Mouse (Mus musculus) left cerebral cortex, postnatal 25 days (tissue): ENCODE measurements around the gene Wfdc5. TPM values are rescaled to one million over a fixed set of nuclear protein-coding genes. Genes with fewer than 3 reads are reported as not detected.

Experiments
- DNase-seq, 2 experiments: peaks; one replicate each; pipeline ENCODE4 v3.0.0; 2022; ENCODE audit warnings: low spot score in 2 of 2, mixed read lengths in 1 of 2
- intact Hi-C: fragments of 180-260 bp; cut with DNase I; formaldehyde crosslinking; loops from one replicate; pipeline ENCODE4 v1.15.1; 2025
- total RNA-seq, 2 experiments: library from RNA; stranded (reverse); gene quantifications; 2 replicates each; pipeline ENCODE4 v1.2.3; 2021

Gene Wfdc5
- total RNA-seq, 2 experiments from 2014 or later: not detected

DNA sequence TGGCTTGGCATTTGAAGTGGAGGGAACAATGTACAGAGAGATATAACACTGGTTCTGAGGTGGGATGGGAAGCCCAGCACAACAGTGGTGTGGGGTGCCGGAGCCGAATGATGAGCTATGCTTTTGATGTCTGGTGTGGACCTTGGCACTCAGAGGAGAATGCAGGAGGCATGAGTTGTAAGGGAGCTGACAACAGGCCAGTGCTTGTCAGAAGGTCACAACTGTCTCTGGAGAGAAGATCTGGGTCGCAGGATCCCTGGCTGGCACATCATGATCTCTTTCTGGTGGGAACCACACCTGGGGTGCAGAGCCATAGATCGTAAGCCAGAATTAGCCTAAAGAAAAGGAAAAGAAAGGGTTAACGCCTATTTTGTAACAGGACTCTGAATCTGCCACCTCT, 4.7 kb downstream of the Wfdc5 start:
- intact Hi-C loops: no loop called here
- DNase-seq: no peak

DNA sequence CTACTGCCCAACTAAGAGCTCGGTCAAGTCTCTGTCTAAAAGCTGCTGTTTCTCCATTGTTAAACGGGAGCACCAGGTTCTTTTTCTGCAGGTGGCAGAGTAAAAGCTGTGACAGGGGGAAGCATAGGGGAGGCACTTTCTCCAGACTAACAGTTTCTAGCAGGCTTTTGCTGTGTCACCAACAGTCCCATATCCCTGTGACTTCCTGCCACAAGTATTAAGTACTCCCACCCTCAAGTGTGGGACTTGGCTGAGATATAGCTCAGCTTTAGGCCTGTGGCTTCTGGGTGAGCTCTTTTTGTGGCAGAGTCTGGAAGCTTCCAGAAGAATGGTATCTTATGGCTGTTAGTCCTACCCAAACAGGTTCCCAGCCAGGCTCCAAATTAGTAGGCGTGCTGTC, 6.7 kb downstream of the Wfdc5 start:
- no peak for DNase-seq
- intact Hi-C loops: loop anchor here (1.0 kb wide), 2 partner anchors 36 to 39 kb away; no protein-coding TSS in a partner anchor

DNA sequence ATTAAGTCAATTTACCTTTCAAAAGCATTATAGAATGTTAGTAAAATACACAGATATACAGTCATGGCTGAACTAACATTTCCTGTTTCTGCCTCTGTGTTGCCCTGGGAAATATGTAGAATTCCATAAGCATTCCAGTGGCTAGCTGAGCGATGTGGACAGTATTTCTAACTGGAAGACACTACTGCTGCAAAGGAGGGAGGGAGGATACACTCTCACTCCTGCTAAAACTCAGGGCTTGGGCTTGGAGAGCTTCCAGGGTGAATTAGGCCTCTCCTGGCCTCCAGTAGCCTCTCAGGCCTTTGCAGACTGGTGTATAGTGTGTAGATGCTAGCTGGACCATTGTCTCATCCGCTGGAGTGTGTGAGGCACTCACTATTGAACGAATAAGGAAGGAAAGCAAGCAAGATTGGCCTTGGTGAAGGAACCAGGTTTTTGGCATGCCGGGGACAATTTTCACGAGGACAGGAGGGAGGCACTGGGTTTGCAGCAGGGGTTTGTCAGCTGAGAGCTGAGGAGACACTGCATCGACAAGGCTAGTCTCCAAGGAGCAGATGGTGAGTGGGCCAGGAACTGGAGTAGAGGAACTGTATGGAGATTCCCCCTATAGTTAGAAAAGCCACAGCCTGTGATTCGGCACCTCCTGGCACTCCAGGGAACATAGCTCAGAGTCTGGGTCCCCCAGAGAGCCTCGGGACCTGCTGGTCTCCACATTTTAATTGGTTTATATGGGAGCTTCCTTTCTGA, 7.7 kb downstream of the Wfdc5 start:
- peak; percentile 72 to 97 for DNase-seq
- intact Hi-C loops: loop anchor here (1.0 kb wide), 2 partner anchors 37 to 38 kb away; no protein-coding TSS in a partner anchor

DNA sequence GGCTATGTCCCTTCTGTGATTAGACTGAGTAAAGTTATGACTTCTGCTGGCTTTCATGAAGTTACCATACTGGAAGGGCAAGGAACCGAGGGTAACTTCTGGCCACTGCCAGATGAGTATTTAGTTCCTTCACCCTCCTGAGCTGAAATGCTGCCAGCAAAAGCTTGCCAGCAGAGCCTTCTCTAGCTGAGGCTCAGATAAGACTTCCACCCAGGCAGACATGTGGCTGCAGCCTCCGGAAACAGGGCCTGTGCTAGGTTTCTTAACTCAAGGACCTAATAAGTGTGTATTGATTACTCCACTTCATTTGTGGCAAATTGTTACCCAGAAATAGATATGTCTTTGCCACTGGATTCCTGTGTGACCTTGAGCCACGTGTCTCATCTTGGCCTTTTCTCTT, 9.1 kb downstream of the Wfdc5 start:
- DNase-seq: no peak
- intact Hi-C loops: no loop called here

DNA sequence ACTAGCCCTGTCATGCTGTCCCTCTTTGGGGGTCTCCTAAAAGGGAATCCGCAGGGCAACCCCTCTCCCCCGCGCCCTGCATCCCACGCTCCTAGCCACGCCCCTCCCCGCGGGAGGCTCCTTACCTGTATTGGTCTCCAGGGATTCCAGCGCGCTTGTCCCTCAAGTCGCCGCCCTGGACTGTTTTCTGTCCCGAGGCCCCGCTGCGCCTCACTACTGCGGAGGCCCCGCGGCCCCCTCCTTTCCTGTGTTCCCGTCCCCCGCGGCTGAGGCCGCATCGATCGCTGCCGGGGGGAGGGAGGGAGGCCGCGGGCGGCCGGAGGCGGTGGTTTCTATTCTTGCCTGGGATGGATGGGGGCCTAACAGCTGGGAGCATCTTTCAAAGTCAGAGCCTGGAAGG, 11.6 kb downstream of the Wfdc5 start, which contains the start of gene Kcns1:
TSS of gene Kcns1 (minus strand) at position 212 of the 400 bp plus-strand sequence.
- intact Hi-C loops: no loop called here
- peak in 1 of 2 experiments; percentile 37 for DNase-seq

DNA sequence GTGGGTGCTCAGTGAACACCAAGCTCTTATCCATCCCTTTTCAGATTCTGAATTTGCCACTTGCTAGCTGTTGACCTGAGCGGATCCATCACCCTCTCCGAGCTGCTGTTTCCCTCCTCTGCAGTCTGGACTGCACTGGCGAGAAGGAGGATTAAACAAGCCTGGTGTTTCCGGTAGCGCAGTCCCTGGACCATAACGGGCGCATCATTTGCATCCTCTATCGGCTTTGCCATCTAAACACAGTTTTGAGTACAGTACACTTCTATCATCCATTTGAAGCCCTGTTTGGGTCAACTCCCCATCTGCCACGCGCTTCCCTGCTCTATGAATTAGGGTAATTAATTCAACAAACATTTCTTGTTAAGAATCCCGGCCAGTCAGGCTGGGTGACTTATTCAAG, 12.2 kb downstream of the Wfdc5 start:
- intact Hi-C loops: no loop called here

DNA sequence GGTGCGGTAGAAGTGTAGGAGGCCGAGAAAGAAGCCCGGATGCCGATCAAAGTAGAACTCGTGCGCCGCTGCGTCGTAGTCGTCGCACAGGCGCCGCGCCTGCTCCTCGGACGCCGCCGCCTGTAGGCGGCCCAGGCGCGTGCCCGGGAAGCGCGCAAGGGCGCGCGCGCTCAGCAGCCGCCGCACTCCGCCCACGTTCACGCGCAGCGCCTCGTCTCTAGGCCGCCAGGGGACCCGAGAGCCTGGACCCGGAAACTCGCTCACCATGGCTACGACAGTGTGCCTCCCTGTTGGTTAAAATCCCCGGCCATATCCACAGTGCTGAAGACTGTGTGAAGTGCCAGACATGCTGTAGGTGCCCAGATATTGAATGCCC, 14.0 kb downstream of the Wfdc5 start:
- intact Hi-C loops: no loop called here
- DNase-seq: peak; percentile 41

More for the DNA sequence above, 12.2 kb downstream of the Wfdc5 start:
- DNase-seq: peak in 1 of 2 experiments; percentile 40

DNA sequence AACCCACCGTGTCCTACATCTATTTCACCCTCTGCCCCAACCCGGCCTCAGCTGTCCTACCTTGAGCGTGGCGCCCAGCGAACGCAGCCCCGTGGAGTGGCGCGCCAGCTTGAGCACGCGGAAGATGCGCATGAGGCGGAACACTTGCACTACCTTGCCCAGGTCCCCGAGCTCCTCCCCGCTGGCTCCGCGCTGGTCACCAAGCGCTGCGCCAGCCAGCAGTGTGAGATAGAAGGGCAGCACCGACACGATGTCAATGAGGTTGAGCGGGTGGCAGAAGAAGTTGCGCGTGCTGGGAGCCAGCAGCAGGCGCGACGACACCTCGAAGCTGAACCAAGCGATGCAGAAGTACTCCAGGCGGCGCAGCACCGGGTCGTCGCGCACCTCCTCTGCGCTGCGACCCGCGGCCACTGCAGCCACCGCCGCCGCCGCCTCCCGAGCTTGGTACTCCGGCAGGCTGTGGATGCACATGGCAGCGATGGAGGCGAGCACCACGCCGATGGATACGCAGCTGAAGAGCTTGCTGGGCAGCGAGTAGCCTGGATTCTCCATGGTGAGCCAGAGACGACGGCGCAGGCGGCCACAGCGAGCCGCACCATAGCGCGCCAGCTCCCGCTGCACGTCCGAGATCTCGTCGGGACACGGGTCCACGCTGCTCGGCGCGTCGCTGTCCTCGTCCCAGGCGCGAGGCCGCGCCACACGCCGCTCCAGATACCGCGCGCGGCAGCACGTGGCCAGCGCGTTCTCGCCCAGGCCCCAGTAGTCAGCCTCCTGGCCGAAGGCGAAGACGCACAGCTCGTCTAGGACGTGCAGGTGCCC, 14.6 kb downstream of the Wfdc5 start:
- intact Hi-C loops: no loop called here
- no peak for DNase-seq

DNA sequence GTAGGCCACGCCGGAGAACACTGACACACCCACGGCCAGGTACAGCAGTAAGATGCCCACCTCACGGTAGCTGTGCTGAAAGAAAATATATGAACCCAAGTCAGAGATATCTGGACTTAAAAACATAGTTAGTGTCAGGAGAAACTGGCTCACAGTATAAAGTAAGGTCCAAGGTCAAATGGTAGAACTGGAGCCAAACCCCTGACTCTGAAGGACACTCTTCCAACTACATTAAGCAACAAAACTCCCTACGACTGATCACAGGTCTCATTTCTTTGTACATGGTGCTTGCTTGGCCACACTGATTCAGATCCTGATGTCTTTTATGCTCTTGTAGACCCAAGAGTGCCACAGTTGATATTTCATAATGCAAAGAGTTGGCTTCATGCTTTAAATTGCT, 17.6 kb downstream of the Wfdc5 start:
- DNase-seq: no peak

DNA sequence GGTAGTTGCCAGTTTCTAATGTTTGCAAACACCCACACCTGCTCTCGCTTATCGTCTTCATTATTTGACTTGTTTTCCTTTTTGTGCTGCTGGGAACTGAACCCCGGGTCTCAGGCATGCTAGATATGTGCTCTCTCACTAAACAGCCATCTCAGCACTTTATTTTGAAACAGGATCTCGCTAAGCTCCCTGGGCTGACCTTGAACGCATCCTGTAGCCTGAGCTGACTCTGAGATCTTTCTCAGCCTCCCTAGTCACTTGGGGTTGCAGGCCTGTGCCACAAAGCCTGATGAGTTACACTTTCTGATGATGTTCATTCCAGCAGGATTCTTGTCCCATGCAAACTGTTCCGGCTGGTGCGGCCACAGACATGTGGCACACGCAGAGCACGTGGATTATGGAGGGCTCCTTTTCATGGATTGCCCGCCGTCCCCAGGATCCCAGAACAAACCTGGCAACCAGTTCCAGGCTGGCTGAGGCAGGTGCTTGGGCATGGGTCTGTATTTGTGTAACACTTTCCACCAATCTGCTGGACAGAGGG, 21.0 kb downstream of the Wfdc5 start:
- intact Hi-C loops: no loop called here
- DNase-seq: no peak

More for the DNA sequence above, 17.6 kb downstream of the Wfdc5 start:
- intact Hi-C loops: no loop called here

DNA sequence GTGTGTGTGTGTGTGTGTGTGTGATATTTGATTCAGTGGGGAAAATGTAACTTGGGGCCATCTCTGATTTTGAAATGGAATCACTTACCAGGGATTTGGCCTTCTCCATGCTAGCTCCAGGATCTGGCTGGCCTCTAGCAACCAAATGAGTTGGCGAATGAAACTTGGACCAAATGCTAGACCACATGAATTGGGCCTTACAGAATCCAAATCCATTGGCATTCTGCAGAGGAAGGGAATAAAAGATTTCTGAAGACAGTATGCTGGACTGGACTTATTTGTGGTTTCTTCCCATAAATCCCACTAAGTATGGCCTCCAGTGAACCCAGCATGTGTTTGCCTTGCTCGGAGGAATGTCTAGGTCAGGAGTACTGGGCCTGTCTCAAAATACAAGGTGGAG, 23.7 kb downstream of the Wfdc5 start:
- intact Hi-C loops: no loop called here

DNA sequence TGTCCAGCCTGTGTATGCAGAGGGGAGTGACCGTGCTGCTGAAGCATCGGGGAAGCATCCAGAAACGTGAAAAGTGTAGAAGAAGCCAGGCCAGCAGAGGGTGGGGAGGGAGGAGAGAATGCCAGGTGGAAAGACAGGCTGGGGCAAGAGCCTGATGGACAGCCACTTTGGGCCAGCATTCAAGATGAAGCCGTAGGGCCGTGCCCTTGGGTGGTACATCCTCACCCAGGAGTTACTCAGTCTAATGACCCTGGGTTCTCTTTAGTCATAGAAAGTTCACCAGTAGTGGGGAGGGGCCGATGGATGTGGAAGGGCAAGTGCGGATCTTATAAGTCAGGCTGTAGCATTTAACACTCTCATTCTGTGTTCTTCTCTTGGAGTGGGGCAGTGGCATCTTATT, 26.4 kb downstream of the Wfdc5 start:
- no peak for DNase-seq
- intact Hi-C loops: no loop called here

More for the DNA sequence above, 23.7 kb downstream of the Wfdc5 start:
- DNase-seq: no peak

DNA sequence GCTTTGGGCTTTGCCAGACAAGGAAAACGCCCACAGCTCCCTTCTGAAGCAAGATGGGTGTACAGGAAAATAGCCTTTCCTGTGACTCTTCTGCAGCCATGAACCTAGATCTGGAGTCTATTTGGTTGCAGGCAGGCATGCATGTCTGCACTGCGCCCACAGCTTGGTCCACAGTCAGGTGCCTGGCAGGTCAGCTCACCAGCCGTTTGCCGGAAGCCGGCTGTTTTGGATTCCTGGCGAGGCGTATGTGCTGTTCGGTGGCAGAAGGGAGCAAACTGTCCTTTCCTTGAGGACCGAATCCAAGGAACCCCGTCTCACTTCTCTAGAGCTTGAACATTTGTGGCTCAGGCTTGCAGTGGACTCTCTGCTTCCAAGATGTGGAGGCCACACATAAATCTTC, 28.5 kb downstream of the Wfdc5 start:
- DNase-seq: no peak
- intact Hi-C loops: no loop called here

DNA sequence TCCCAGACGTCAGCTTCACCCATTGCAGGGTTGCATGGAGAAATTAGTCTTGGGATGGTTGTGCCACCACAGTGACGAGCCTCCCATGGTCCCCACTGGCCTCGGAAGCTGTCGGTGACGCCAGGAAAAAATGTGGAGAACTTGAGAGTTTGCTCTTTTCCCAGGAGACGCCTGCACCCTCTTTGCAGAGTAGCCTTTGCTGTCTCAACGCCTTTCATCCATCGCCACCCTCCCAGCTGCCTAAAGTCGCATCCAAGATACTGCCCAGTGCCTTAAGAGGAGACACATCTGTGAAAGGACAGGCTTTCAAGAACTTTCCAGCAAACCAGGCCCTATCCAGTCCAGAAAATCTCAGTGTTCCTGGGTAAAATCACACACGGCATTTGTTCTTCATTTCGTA, 30.2 kb downstream of the Wfdc5 start:
- DNase-seq: no peak
- intact Hi-C loops: no loop called here

DNA sequence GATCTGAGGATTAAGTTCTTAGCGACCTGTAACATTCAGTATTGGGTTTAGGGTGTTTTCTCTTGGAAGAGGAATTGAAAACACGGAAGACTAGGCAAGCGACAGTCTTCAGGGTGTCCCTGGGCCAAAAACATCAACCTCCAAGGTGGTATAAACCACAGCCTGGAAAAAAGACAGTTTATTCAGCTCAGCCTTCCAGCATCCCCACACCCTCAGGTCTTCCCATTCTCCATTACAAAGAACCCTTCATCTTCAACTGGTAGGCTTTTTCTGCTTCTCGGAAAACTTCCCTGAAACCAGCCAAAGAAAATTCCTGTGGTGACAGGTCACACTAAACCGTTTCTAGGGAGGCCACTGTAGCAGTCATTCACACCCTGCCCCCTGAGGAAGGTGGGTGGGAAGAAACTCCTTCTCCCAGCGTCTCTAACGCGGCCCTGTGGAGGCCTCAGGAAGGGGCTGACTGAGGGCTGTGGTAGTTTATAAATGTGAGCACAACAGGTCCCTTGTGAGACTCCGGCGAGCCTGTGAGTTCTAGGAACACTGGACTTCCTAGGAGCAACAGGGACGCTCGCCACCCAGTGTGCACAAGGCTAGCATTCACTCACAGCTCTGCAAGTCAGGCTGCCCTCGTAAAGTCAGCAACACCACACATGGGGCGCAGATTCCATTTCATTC, 32.3 kb downstream of the Wfdc5 start:
- intact Hi-C loops: no loop called here
- DNase-seq: no peak

DNA sequence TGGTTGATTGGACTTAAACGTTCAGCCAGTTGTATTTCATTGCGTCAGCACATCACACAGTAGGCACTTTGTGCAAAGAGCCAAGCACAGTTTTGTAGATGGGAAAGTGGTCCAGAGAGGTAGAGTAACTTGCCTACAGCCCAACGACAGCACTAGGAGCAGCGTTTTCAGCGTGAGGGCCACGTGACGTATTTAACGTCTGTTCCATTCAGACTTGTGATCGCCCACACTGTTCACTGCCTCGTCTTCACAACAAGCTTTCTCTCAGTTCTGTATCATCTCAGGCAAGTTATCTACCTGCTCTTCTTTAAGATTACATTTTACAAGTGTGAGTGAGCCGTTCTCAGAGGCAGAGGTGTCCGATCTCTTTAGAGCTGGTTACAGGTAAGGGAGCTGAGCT, 36.0 kb downstream of the Wfdc5 start:
- peak in 1 of 2 experiments; percentile 68 for DNase-seq

DNA sequence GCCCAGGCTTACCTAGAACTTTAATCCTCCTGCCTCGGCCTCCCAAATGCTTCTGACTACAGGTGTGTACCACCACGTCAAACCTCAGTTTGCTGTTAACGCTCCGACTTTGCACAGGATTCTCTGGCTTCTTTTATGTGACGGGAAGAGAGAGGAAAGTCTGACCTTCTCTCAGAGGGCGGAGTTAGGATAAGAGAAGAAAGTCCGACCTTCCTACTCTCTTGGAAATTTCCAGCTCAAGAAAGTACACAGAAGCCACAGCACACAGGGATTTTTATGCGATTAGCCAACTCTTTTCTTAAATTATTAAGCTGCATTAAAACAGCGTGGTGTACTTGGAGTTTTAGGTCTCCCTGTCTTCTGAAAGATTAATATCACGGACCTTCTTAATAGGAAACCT, 38.0 kb downstream of the Wfdc5 start:
- intact Hi-C loops: no loop called here
- DNase-seq: no peak

More for the DNA sequence above, 36.0 kb downstream of the Wfdc5 start:
- intact Hi-C loops: no loop called here

DNA sequence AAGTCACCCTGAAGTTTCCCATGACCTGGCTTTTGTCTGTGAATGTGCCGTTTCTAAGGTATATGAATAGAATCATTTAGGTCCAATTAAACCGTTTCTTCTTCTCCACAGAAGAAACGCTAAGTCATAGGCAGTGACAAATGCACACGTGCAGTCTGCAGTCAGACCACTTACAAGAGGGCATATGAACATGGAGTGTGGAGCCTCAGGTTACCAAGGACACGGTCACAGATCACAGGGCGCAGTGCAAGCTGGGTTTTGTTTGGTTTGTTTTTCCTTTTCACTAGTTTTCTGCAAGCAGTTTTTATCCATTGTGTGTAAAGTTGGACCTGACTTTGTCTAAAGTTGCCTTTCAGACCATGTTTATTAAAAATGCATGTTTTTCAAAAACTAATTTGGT, 38.5 kb downstream of the Wfdc5 start:
- DNase-seq: no peak
- intact Hi-C loops: no loop called here

DNA sequence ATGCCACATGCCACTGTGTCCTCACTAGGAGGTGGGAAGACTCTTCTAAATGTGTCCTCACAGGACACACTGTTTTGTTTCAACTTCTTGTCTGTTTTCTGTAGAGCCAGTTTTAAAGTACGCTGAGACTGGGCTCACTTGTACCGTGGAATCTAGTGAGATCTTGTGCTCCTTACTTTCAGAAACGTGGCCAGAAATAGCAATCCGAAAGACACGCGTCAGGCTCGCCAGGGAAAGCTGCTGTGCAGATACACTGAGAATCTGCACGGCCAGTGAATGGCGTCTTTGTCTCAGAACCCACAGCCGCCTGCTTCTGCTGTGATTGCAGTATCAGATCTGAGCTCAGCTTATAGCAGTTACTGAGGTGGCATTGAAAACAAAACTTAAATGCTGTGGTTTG, 40.5 kb downstream of the Wfdc5 start:
- intact Hi-C loops: no loop called here

DNA sequence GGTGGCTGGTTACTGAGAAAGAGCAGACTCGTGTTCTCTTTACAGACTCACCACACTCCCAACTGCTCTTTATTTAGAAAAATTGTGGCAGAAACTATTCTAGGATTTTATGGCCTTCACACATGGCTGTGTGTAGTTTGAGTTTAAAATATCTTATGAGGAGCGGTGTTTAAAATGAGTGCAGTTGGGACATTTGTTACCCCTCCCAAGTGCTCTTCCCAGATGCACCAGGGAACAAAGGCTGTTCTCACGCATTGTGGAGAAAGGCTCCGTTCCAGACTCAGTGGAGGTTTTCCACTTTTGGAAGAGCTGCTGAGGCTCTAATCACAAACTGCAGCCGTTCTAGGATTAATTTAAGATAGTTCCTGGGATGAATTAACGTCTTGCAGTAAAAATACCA, 44.8 kb downstream of the Wfdc5 start:
- peak; percentile 35 to 76 for DNase-seq

More for the DNA sequence above, 40.5 kb downstream of the Wfdc5 start:
- DNase-seq: peak; percentile 60 to 81

More for the DNA sequence above, 44.8 kb downstream of the Wfdc5 start:
- intact Hi-C loops: loop anchor here (1.0 to 2.0 kb wide), 2 partner anchors 38 to 75 kb away; no protein-coding TSS in a partner anchor
